Mouse (Mus musculus): ENCODE results near the gene Sdsl. TPM values are rescaled to one million over a fixed set of nuclear protein-coding genes. Genes with fewer than 3 reads are reported as not detected.

Gene Sdsl
- total RNA-seq, 2 experiments from 2014 or later, result 55.6 to 78.2 TPM

DNA sequence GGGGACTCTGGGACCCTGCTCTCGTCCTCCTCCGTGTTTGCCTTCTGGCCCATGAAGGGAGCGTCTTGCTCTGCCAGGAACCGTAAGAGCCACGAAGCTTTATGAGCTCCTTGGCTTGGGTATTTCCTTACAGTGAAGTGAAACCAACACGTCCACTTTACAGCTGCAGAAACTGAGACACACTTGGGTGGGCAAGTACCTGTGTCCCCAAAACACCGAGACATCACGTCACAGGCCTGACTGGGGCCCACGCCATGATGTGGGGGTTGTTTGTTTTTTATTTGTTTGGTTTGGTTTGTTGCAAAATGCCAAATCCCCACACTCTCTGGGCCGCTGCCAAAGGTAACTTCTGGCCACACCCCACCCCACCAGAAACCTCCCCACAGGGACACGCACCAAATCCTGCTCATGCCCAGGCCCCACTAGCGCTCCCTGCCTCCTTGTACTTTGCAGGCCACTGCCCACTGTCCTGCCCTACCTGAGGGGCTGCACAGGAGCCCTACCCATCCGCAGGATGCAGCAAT lies 23.2 kb upstream of the Sdsl start:
- DNase-seq (ENCODE audit: low spot score in 2 of 2), result no peak

DNA sequence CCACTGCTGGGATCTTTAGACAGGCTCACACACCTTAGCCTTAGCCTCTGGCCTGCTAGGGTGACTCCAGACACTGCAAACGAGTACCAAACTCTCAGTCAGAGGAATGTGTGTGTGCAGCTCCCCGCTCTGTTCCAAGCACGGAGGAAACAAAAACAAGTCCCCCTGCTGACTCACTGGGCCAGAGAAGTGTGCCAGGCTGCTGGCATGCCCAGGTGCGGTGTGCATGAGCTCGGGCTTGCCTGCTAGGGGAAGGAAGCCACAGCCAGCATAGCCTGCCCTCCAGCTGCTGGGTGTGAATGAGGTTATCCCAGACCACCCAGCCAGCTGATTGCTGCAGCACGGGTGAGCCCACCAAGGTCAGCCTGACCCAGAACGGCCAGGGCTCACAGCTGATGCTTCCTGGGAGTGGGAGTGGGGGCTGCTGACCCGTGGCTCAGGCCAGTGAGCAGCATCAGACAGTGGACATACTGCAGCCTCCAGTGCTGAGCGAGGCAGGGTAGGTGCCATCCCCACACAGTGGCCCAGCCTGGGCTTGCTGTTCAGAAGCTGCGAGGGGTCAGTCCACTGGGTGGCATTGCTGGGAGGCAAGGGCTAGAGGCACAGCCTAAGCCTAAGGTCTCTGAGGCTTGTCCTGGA lies 22.6 kb upstream of the Sdsl start:
- no peak for DNase-seq (ENCODE audit: low spot score in 2 of 2)

- no peak for DNase-seq (ENCODE audit: low spot score in 2 of 2)
These were observed 21.3 kb upstream of the Sdsl start for GRCm38 (mm10) chr5:120493873-120494395.

DNA sequence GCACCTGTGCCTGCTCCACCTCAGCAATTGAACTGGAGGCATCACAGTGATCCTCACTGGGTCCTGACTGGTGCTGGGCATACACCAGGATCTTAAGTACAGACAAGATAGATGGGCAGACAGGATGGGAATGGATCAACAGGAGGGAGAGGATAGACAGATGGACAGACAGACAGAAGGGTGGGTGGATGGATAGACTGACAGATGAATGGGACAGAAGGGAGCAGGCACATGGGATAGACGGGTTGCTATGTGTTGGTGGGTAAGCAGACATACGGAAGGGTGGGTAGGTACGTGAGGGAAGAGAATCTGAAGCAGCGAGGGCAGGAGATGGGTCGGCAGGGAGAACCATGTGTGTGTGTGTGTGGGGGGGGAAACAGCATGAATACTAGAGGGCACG lies 20.8 kb upstream of the Sdsl start:
- no peak for DNase-seq (ENCODE audit: low spot score in 2 of 2)

- DNase-seq (ENCODE audit: low spot score in 2 of 2), result no peak
These were observed 19.8 kb upstream of the Sdsl start for GRCm38 (mm10) chr5:120492437-120492836.

- no peak for DNase-seq (ENCODE audit: low spot score in 2 of 2)
These were observed 18.1 kb upstream of the Sdsl start for GRCm38 (mm10) chr5:120490679-120491192.

GRCm38 (mm10) chr5:120487844-120488243 lies 15.2 kb upstream of the Sdsl start:
- no peak for DNase-seq (ENCODE audit: low spot score in 2 of 2)

GRCm38 (mm10) chr5:120483399-120483798 lies 10.8 kb upstream of the Sdsl start:
- DNase-seq (ENCODE audit: low spot score in 2 of 2), result no peak

GRCm38 (mm10) chr5:120481205-120481604 lies 8.6 kb upstream of the Sdsl start:
- no peak for DNase-seq (ENCODE audit: low spot score in 2 of 2)

GRCm38 (mm10) chr5:120479538-120479937 lies 6.9 kb upstream of the Sdsl start:
- DNase-seq (ENCODE audit: low spot score in 2 of 2), result no peak

GRCm38 (mm10) chr5:120477993-120478392 lies 5.4 kb upstream of the Sdsl start:
- DNase-seq (ENCODE audit: low spot score in 2 of 2), result no peak

- DNase-seq (ENCODE audit: low spot score in 2 of 2), result no peak
These were observed 3.7 kb upstream of the Sdsl start, which contains the start of gene Sds for GRCm38 (mm10) chr5:120476296-120476695. Sds (plus strand) TSS chr5:120476526.

- DNase-seq (ENCODE audit: low spot score in 2 of 2), result no peak
These were observed 3.3 kb upstream of the Sdsl start for GRCm38 (mm10) chr5:120475861-120476260.

DNA sequence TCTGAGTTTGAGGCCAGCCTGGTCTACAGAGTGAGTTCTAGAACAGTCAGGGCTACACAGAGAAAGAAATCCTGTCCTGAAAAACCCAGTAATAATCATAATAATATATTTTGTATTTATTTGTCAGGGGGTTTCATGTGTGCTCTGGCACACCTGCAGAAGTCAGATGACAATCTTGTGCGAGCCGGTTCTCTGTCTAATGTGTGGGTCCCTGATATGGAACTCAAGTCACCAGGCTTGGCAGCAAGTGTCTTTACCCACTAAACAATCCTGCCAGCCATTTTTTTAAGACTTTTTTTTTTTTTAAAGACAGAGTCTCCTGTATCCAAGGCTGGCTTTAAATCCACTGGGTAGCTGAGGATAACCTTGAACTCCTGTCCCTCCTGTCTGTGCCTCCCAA lies 751 bp upstream of the Sdsl start:
- DNase-seq (ENCODE audit: low spot score in 2 of 2), result no peak

GRCm38 (mm10) chr5:120471538-120471937 lies 1.1 kb downstream of the Sdsl start:
- DNase-seq (ENCODE audit: low spot score in 2 of 2), result no peak

- DNase-seq (ENCODE audit: low spot score in 2 of 2), result no peak
These were observed 3.8 kb downstream of the Sdsl start for GRCm38 (mm10) chr5:120468830-120469229.

- no peak for DNase-seq (ENCODE audit: low spot score in 2 of 2)
These were observed 4.3 kb downstream of the Sdsl start for GRCm38 (mm10) chr5:120468336-120468735.

GRCm38 (mm10) chr5:120467026-120467425 lies 5.6 kb downstream of the Sdsl start:
- DNase-seq (ENCODE audit: low spot score in 2 of 2), result peak in 1 of 2 experiments; percentile 45

DNA sequence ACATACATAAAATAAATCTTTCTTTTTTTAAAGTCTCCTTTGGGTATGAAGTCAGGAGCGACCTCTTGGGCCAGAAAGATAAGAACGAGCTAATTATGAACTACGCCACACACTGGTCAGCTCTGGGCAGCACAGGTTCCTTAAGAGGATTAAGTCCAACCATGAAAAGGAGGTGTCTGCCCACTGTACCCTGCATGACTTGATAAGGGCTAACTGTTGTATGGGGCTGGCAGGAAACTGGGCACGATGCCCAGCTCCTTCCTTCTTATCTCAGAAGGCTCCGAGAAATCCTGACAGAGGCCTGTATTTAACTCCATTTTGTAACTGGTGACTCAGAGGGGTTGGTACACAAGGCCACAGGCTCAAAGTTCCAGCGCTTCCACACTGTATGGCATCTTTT lies 6.8 kb downstream of the Sdsl start:
- DNase-seq (ENCODE audit: low spot score in 2 of 2), result peak; percentile 55 to 70

DNA sequence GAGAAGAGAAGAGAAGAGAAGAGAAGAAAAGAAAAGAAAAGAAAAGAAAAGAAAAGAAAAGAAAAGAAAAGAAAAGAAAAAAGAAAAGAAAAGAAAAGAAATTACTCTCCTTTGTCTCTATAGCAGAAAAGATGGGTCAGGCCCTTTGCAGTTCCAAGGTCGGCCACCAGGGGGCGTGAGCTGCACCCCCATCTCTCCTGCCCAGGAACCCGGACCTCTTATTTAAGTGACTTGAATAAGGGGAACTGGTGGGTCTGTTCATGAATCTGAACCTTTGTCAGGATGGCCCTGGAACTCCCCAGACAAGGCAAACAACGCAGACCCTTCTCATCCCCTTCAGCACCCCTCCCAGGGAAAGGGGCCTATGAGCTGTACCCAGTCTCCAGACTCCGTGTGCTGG lies 7.5 kb downstream of the Sdsl start:
- DNase-seq (ENCODE audit: low spot score in 2 of 2), result peak in 1 of 2 experiments; percentile 54

DNA sequence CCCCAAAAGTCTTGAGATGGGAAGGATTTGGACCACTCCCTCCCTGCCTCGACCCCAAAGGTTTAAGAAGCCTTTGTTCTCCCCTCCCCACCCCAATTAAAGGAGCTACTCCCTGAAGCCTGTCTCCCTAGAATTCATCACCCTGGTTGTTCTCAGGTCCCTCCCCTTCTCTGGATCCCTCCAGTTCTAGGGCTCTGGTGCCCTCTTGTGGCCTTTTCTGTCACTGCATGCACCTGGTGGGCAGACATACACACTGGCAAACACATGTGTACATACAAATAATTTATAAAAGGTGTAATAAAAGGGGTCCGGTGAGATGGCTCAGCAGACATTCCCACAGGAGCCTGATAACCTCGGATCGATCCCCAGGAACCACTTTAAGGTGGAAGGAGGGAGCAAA lies 8.3 kb downstream of the Sdsl start:
- DNase-seq (ENCODE audit: low spot score in 2 of 2), result no peak

GRCm38 (mm10) chr5:120461902-120462301 lies 10.7 kb downstream of the Sdsl start:
- no peak for DNase-seq (ENCODE audit: low spot score in 2 of 2)

DNA sequence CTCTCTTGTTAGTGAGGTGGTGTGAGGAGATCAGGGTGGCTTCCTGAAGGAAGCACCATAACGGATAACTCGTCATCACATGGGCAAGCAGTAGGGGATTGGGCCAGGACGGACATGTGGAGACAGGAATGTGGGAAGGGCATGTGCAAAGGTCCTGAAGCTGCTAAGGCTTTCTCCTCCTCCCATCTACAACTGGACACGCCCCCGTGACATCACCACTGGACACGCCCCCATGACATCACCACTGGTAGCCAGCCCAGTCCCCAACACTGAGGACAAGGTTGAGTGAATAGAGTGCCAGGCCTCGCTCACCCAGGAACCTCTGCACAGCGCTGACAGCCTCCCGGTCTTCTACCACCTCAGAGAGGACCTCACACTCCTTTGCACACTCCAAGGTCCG lies 13.5 kb downstream of the Sdsl start:
- no peak for DNase-seq (ENCODE audit: low spot score in 2 of 2)
